Mouse (Mus musculus) MEL (cell line): ENCODE measurements at regions not wholly inside any gene's neighbourhood (a gene's known extent, or its start where the extent isn't known, plus 50 kb on each side); places are given as distances from the start of the nearest gene placed in this dataset.

Source experiments
- DNase-seq: peaks from one replicate; pipeline ENCODE4 v3.0.0; 2011; ENCODE audit warnings: low read depth, low spot score
- H3K27ac ChIP-seq: 2 replicates; pipeline ENCODE4 v1.5.1; 2012; ENCODE audit warnings: low read depth, mild to moderate bottlenecking, control low read depth, low read length, moderate library complexity; ENCODE audit not compliant: control insufficient read depth
- H3K27me3 ChIP-seq, 2 experiments: fragments of 150-350 bp in 1 of 2; sonication (generic) in 1 of 2; 2 replicates each; pipeline ENCODE4 v1.6.1; 2012; ENCODE audit warnings: low read length in 2 of 2, mild to moderate bottlenecking in 2 of 2, improper control_type of control experiment in 1 of 2, moderate library complexity in 1 of 2; ENCODE audit not compliant: insufficient read depth in 2 of 2, control insufficient read depth in 1 of 2
- H3K36me3 ChIP-seq, 2 experiments: 2 replicates each; pipeline ENCODE4 v1.6.1; 2012 to 2014; ENCODE audit warnings: low read length in 2 of 2, improper control_type of control experiment in 1 of 2, inconsistent platforms in 1 of 2, mild to moderate bottlenecking in 1 of 2; ENCODE audit not compliant: insufficient read depth in 2 of 2, control insufficient read depth in 1 of 2
- H3K4me1 ChIP-seq, 2 experiments: fragments of 150-350 bp in 1 of 2; sonication (generic) in 1 of 2; 2 replicates each; pipeline ENCODE4 v1.6.1; 2012; ENCODE audit warnings: low read length in 2 of 2, improper control_type of control experiment in 1 of 2, mild to moderate bottlenecking in 1 of 2; ENCODE audit not compliant: insufficient read depth in 2 of 2, control insufficient read depth in 1 of 2
- H3K4me3 ChIP-seq, 2 experiments: fragments of 150-350 bp in 1 of 2; sonication (generic) in 1 of 2; 2 replicates each; pipeline ENCODE4 v1.5.1; 2012; ENCODE audit warnings: low read depth in 2 of 2, low read length in 2 of 2, mild to moderate bottlenecking in 2 of 2, moderate library complexity in 2 of 2, control low read depth in 1 of 2, improper control_type of control experiment in 1 of 2; ENCODE audit not compliant: control insufficient read depth in 1 of 2, insufficient read depth in 1 of 2
- H3K79me2 ChIP-seq: 2 replicates; pipeline ENCODE4 v1.6.1; 2012; ENCODE audit warnings: mild to moderate bottlenecking, low read length, moderate library complexity; ENCODE audit not compliant: control insufficient read depth, poor library complexity, insufficient read depth
- H3K9ac ChIP-seq: 2 replicates; pipeline ENCODE4 v1.6.1; 2012; ENCODE audit warnings: low read depth, mild to moderate bottlenecking, control low read depth, low read length, moderate library complexity; ENCODE audit not compliant: control insufficient read depth, poor library complexity, severe bottlenecking
- H3K9me3 ChIP-seq: fragments of 150-350 bp; sonication (generic); replicated peaks from 2 replicates; pipeline ENCODE4 v1.6.1; 2012; ENCODE audit warnings: mild to moderate bottlenecking, low read length, improper control_type of control experiment, moderate library complexity; ENCODE audit not compliant: insufficient read depth
- BHLHE40 ChIP-seq: IDR thresholded peaks from 2 replicates; pipeline ENCODE4 v1.6.1; 2012; ENCODE audit warnings: low read depth, mild to moderate bottlenecking, inconsistent platforms, low read length, improper control_type of control experiment, borderline replicate concordance
- CHD2 ChIP-seq: IDR thresholded peaks from 2 replicates; pipeline ENCODE4 v1.6.1; 2011; ENCODE audit warnings: low read length, improper control_type of control experiment
- CTCF ChIP-seq, 3 experiments: IDR thresholded peaks in 2 of 3; conservative IDR thresholded peaks in 1 of 3; 2 replicates each; pipeline ENCODE4 v1.5.1; 2011 to 2012; ENCODE audit warnings: low read length in 3 of 3, low read depth in 2 of 3, mild to moderate bottlenecking in 2 of 3, improper control_type of control experiment in 1 of 3, inconsistent platforms in 1 of 3, mixed read lengths in 1 of 3, moderate library complexity in 1 of 3; ENCODE audit not compliant: control insufficient read depth in 1 of 3, insufficient read depth in 1 of 3, poor library complexity in 1 of 3, severe bottlenecking in 1 of 3
- ELF1 ChIP-seq: IDR thresholded peaks from 2 replicates; pipeline ENCODE4 v1.6.1; 2014; ENCODE audit warnings: low read depth, mild to moderate bottlenecking, inconsistent platforms, low read length, improper control_type of control experiment, moderate library complexity
- HCFC1 ChIP-seq: IDR thresholded peaks from 2 replicates; pipeline ENCODE4 v1.6.1; 2012; ENCODE audit warnings: low read depth, mild to moderate bottlenecking, inconsistent platforms, low read length, improper control_type of control experiment, moderate library complexity
- MAFK ChIP-seq: IDR thresholded peaks from 2 replicates; pipeline ENCODE4 v1.6.1; 2011; ENCODE audit warnings: low read depth, mild to moderate bottlenecking, low read length, improper control_type of control experiment, borderline replicate concordance
- MEF2A ChIP-seq: IDR thresholded peaks from 2 replicates; pipeline ENCODE4 v1.6.1; 2014; ENCODE audit warnings: low read depth, mild to moderate bottlenecking, inconsistent platforms, low read length, improper control_type of control experiment; ENCODE audit not compliant: poor library complexity, insufficient replicate concordance, severe bottlenecking; ENCODE audit errors: extremely low read depth
- MXI1 ChIP-seq: IDR thresholded peaks from 2 replicates; pipeline ENCODE4 v1.6.1; 2011; ENCODE audit warnings: mild to moderate bottlenecking, low read depth, low read length, improper control_type of control experiment
- MYB ChIP-seq: IDR thresholded peaks from 2 replicates; pipeline ENCODE4 v1.6.1; 2011; ENCODE audit warnings: mild to moderate bottlenecking, low read depth, low read length, improper control_type of control experiment
- MYC ChIP-seq: IDR thresholded peaks from 2 replicates; pipeline ENCODE4 v1.6.1; 2011; ENCODE audit warnings: low read depth, mild to moderate bottlenecking, low read length, improper control_type of control experiment, moderate library complexity
- NRF1 ChIP-seq: IDR thresholded peaks from 2 replicates; pipeline ENCODE4 v1.6.1; 2014; ENCODE audit warnings: low read depth, mild to moderate bottlenecking, inconsistent platforms, low read length, improper control_type of control experiment, moderate library complexity; ENCODE audit not compliant: poor library complexity, insufficient read depth, severe bottlenecking
- POLR2A ChIP-seq, 2 experiments: IDR thresholded peaks; 2 replicates each; pipeline ENCODE4 v1.6.1; 2011 to 2012; ENCODE audit warnings: low read length in 2 of 2, mild to moderate bottlenecking in 2 of 2, control low read depth in 1 of 2, improper control_type of control experiment in 1 of 2, low read depth in 1 of 2, moderate library complexity in 1 of 2; ENCODE audit not compliant: control insufficient read depth in 1 of 2, insufficient read depth in 1 of 2, poor library complexity in 1 of 2
- RAD21 ChIP-seq: IDR thresholded peaks from 2 replicates; pipeline ENCODE4 v1.6.1; 2011; ENCODE audit warnings: mild to moderate bottlenecking, low read depth, low read length, improper control_type of control experiment
- SMC3 ChIP-seq: IDR thresholded peaks from 2 replicates; pipeline ENCODE4 v1.6.1; 2011; ENCODE audit warnings: low read depth, low read length, improper control_type of control experiment
- TBP ChIP-seq: IDR thresholded peaks from 2 replicates; pipeline ENCODE4 v1.8.0; 2011; ENCODE audit warnings: low read depth, low read length, improper control_type of control experiment
- USF1 ChIP-seq: IDR thresholded peaks from 2 replicates; pipeline ENCODE4 v1.6.1; 2014; ENCODE audit warnings: low read depth, mild to moderate bottlenecking, inconsistent platforms, low read length, improper control_type of control experiment, moderate library complexity
- USF2 ChIP-seq, 2 experiments: IDR thresholded peaks; 2 replicates each; pipeline ENCODE4 v1.6.1; 2011 to 2012; ENCODE audit warnings: improper control_type of control experiment in 2 of 2, low read length in 2 of 2, borderline replicate concordance in 1 of 2, inconsistent platforms in 1 of 2, low read depth in 1 of 2, mild to moderate bottlenecking in 1 of 2; ENCODE audit not compliant: insufficient read depth in 1 of 2
- ZC3H11A ChIP-seq: IDR thresholded peaks from 2 replicates; pipeline ENCODE4 v1.6.1; 2012; ENCODE audit warnings: low read depth, mild to moderate bottlenecking, inconsistent platforms, low read length, improper control_type of control experiment
- ZNF384 ChIP-seq: IDR thresholded peaks from 2 replicates; pipeline ENCODE4 v1.6.1; 2012; ENCODE audit warnings: low read depth, mild to moderate bottlenecking, inconsistent platforms, low read length, improper control_type of control experiment

- H3K36me3 ChIP-seq = no peaks in the 10 kb centered on the region
- TF ChIP-seq ZNF384 = no peak
- peak; percentile 74; the same call in 1 of the 2 replicates for TF ChIP-seq MAFK
- TF ChIP-seq, all 39 proteins: peak for 1
- Histone ChIP-seq H3K27me3 (no peaks in the 10 kb centered on the region), H3K79me2 (no peaks in the 10 kb centered on the region), H3K4me1 (no peaks in the 10 kb centered on the region), H3K4me3 (no peak overlapping the region), H3K9me3 (no peaks in the 10 kb centered on the region), H3K9ac (no peak overlapping the region), H3K27ac (no peak overlapping the region)
- no peak for DNase-seq
These were observed 2555.9 kb upstream of the Pcdh20 start for GRCm38 (mm10) chr14:91027054-91027453.

DNA sequence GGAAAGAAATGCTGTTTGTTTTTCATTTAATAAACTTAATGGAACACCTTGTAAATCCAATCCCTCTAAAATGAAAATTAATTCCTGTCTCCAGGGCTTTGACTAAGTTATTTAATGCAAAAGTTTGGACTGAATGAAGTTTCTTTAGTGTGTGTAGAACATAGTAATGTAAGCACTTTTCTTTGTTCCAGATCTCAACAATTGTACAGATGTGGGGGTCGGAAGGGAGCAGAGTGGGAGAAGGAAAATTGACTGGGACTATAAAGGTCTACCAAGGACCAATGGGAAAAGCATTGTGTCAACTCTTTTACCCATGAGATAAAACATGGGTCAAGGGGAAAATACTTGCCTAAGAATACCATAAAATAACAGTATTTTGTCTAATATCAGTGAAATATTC, 2548.9 kb upstream of the Pcdh20 start:
- H3K79me2 ChIP-seq = no peaks in the 10 kb centered on the region
- H3K4me3 ChIP-seq = no peak overlapping the region
- no peaks in the 10 kb centered on the region for H3K4me1 ChIP-seq
- DNase-seq = no peak
- H3K36me3 ChIP-seq = no peaks in the 10 kb centered on the region
- H3K27ac ChIP-seq = no peak overlapping the region
- H3K9ac ChIP-seq = no peak overlapping the region
- H3K9me3 ChIP-seq = no peaks in the 10 kb centered on the region
- TF ChIP-seq POLR2A (IDR thresholded peaks at IDR 0.05; ENCODE audit: control insufficient read depth in 1 of 2, insufficient read depth in 1 of 2, low read depth in 1 of 2, low read length in 2 of 2, poor library complexity in 1 of 2) = no peak
- TF ChIP-seq BHLHE40 = no peak
- no peak for TF ChIP-seq NRF1
- TF ChIP-seq MYC = no peak
- TF ChIP-seq USF2 (IDR thresholded peaks at IDR 0.05; ENCODE audit: borderline replicate concordance in 1 of 2, insufficient read depth in 1 of 2, low read depth in 1 of 2, low read length in 2 of 2) = no peak
- no peak for TF ChIP-seq HCFC1
- TF ChIP-seq MXI1 = no peak
- no peak for TF ChIP-seq CTCF (IDR thresholded peaks at IDR 0.05 in 2 of 3, conservative IDR thresholded peaks at IDR 0.05 in 1 of 3; ENCODE audit: control insufficient read depth in 1 of 3, insufficient read depth in 1 of 3, low read depth in 2 of 3, low read length in 3 of 3, poor library complexity in 1 of 3, severe bottlenecking in 1 of 3)
- TF ChIP-seq ELF1 = no peak
- TF ChIP-seq, all 39 proteins: peak for 0
- H3K27me3 ChIP-seq = no peaks in the 10 kb centered on the region

DNA sequence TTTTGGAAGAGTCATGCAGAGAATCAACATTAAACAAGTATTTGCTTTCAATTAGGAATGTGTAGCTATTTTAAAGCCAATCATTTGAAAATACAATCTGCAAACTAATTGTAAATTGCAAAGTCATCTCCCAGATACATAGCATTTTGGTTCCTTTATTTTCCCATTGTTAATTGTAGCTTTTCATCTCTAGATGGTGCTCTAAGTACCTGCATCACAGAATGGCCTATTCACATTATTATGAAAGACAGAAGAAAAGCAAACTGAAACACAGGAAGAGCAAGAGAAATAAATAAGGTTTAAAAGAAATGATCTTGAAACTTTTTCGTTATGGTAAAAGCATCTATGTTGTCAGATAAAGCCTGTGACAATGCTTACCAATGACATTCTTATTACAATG, 2543.5 kb upstream of the Pcdh20 start:
- TF ChIP-seq RAD21 (peak; percentile 82), MEF2A (no peak), CHD2 (no peak), TBP (no peak), SMC3 (peak; percentile 74), USF1 (no peak), ZC3H11A (peak; percentile 45), MXI1 (no peak), MYB (no peak), CTCF (IDR thresholded peaks at IDR 0.05 in 2 of 3, conservative IDR thresholded peaks at IDR 0.05 in 1 of 3; ENCODE audit: control insufficient read depth in 1 of 3, insufficient read depth in 1 of 3, low read depth in 2 of 3, low read length in 3 of 3, poor library complexity in 1 of 3, severe bottlenecking in 1 of 3) (peak in 1 of 3 experiments; percentile 51; a peak in 2 of 6 replicates)
- H3K36me3 ChIP-seq = no peaks in the 10 kb centered on the region
- no peaks in the 10 kb centered on the region for H3K4me1 ChIP-seq
- no peaks in the 10 kb centered on the region for H3K9me3 ChIP-seq
- no peaks in the 10 kb centered on the region for H3K27me3 ChIP-seq
- H3K9ac ChIP-seq = no peak overlapping the region
- no peaks in the 10 kb centered on the region for H3K79me2 ChIP-seq
- DNase-seq = peak; percentile 33
- no peak overlapping the region for H3K27ac ChIP-seq
- no peak overlapping the region for H3K4me3 ChIP-seq
